Mouse (Mus musculus): ENCODE measurements around the gene Fbln5.

Fbln5 gene

GRCm38 (mm10) chr12:101818608-101819370 is at the start of gene Fbln5:
TSS of gene Fbln5 (minus strand) at chr12:101819055.
- DNase-seq, result peak; percentile 97

GRCm38 (mm10) chr12:101862286-101862964 is 43.6 kb upstream of the Fbln5 start:
- DNase-seq, result peak; percentile 68

- DNase-seq, result no peak
Measured at GRCm38 (mm10) chr12:101860256-101860655, 41.4 kb upstream of the Fbln5 start.

- no peak for DNase-seq
Measured at GRCm38 (mm10) chr12:101858011-101858410, 39.2 kb upstream of the Fbln5 start.

GRCm38 (mm10) chr12:101854336-101854735 is 35.5 kb upstream of the Fbln5 start:
- no peak for DNase-seq

- no peak for DNase-seq
Measured at GRCm38 (mm10) chr12:101851846-101852564, 33.1 kb upstream of the Fbln5 start.

- DNase-seq, result no peak
Measured at GRCm38 (mm10) chr12:101851314-101851713, 32.5 kb upstream of the Fbln5 start.

- DNase-seq, result no peak
Measured at GRCm38 (mm10) chr12:101836546-101837274, 17.9 kb upstream of the Fbln5 start.

GRCm38 (mm10) chr12:101834715-101835114 is 15.9 kb upstream of the Fbln5 start:
- peak; percentile 75 for DNase-seq

GRCm38 (mm10) chr12:101833776-101834175 is 14.9 kb upstream of the Fbln5 start:
- no peak for DNase-seq

GRCm38 (mm10) chr12:101833115-101833506 is 14.3 kb upstream of the Fbln5 start:
- peak; percentile 66 for DNase-seq

- DNase-seq, result no peak
Measured at GRCm38 (mm10) chr12:101832179-101833114, 13.6 kb upstream of the Fbln5 start.

- peak; percentile 87 for DNase-seq
Measured at GRCm38 (mm10) chr12:101831221-101831620, 12.4 kb upstream of the Fbln5 start.

- peak; percentile 87 for DNase-seq
Measured at GRCm38 (mm10) chr12:101823161-101823560, 4.3 kb upstream of the Fbln5 start.

- peak; percentile 89 for DNase-seq
Measured at GRCm38 (mm10) chr12:101821596-101821995, 2.7 kb upstream of the Fbln5 start.

- peak; percentile 78 for DNase-seq
Measured at GRCm38 (mm10) chr12:101819570-101819969, 715 bp upstream of the Fbln5 start.

GRCm38 (mm10) chr12:101818246-101818607 is 628 bp downstream of the Fbln5 start:
- DNase-seq, result no peak

- no peak for DNase-seq
Measured at GRCm38 (mm10) chr12:101816810-101817209, 2.0 kb downstream of the Fbln5 start.

- DNase-seq, result peak; percentile 74
Measured at GRCm38 (mm10) chr12:101815796-101816195, 3.1 kb downstream of the Fbln5 start.

- DNase-seq, result no peak
Measured at GRCm38 (mm10) chr12:101814423-101814822, 4.4 kb downstream of the Fbln5 start.

GRCm38 (mm10) chr12:101811181-101811580 is 7.7 kb downstream of the Fbln5 start:
- peak; percentile 86 for DNase-seq

GRCm38 (mm10) chr12:101810515-101810914 is 8.3 kb downstream of the Fbln5 start:
- peak; percentile 85 for DNase-seq

All from heart, adult 11 months (tissue).